Mouse (Mus musculus): ENCODE measurements around the gene 6030468B19Rik. TPM values are rescaled to one million over a fixed set of nuclear protein-coding genes. Genes with fewer than 3 reads are reported as not detected.

The 6030468B19Rik gene
- polyA plus RNA-seq, 1 experiment from 2014 or later = not detected

DNA sequence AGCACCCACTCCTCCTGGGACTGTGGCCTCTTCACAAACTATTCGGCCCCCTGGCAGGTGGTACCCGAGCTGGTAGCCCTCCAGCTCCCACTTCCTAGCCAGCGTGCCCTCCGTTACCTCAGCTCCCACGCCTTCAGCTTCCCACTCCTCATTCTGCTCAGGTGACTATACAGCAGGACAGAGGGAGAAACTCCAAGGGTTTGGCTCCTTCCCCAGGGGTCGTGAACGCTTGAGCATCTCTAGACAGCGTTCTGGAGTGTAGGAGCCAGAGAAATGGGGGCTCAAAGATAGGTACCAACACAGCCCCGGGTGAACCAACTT is 6.1 kb upstream of the 6030468B19Rik start:
- Histone ChIP-seq H3K9me3 (ENCODE audit: control insufficient read depth, low read length) (no peaks in the 10 kb centered on the region), H3K27me3 (ENCODE audit: control insufficient read depth, insufficient read depth, low read length) (no peaks in the 10 kb centered on the region), H3K9ac (replicated peaks; ENCODE audit: low read depth, low read length) (no peak overlapping the region), H3K36me3 (ENCODE audit: control insufficient read depth, insufficient read depth, low read length) (no peaks in the 10 kb centered on the region), H3K4me1 (ENCODE audit: control insufficient read depth, insufficient read depth, low read length) (0 out of 2 replicates have a peak, but pooled peaks cover 3% of the 10 kb centered on the region), H3K27ac (ENCODE audit: low read depth, low read length) (no peak overlapping the region), H3K4me2 (ENCODE audit: low read depth, low read length) (no peak overlapping the region), H3K4me3 (ENCODE audit: low read depth, low read length) (no peak overlapping the region)
- ATAC-seq (ENCODE audit: low read depth) = no peak
- WGBS = 83% methylated on average over 9 of the region's 9 CpGs

GRCm38 (mm10) chr11:117792281-117792888 is 5.1 kb upstream of the 6030468B19Rik start:
- Histone ChIP-seq H3K9ac (replicated peaks; ENCODE audit: low read depth, low read length) (no peak overlapping the region), H3K4me3 (ENCODE audit: low read depth, low read length) (no peak overlapping the region), H3K36me3 (ENCODE audit: control insufficient read depth, insufficient read depth, low read length) (no peaks in the 10 kb centered on the region), H3K9me3 (ENCODE audit: control insufficient read depth, low read length) (no peaks in the 10 kb centered on the region), H3K27me3 (ENCODE audit: control insufficient read depth, insufficient read depth, low read length) (no peaks in the 10 kb centered on the region), H3K4me2 (ENCODE audit: low read depth, low read length) (no peak overlapping the region), H3K27ac (ENCODE audit: low read depth, low read length) (no peak overlapping the region), H3K4me1 (ENCODE audit: control insufficient read depth, insufficient read depth, low read length) (0 out of 2 replicates have a peak, but pooled peaks cover 3% of the 10 kb centered on the region)
- 13% methylated on average over 22 of the region's 22 CpGs for WGBS
- ATAC-seq (ENCODE audit: low read depth) = no peak

- no peak overlapping the region for H3K27ac ChIP-seq (ENCODE audit: low read depth, low read length)
- WGBS = 56% methylated on average over 4 of the region's 4 CpGs
- H3K9me3 ChIP-seq (ENCODE audit: control insufficient read depth, low read length) = no peaks in the 10 kb centered on the region
- no peak overlapping the region for H3K9ac ChIP-seq (replicated peaks; ENCODE audit: low read depth, low read length)
- H3K36me3 ChIP-seq (ENCODE audit: control insufficient read depth, insufficient read depth, low read length) = no peaks in the 10 kb centered on the region
- ATAC-seq (ENCODE audit: low read depth) = no peak
- H3K4me3 ChIP-seq (ENCODE audit: low read depth, low read length) = no peak overlapping the region
- 0 out of 2 replicates have a peak, but pooled peaks cover 3% of the 10 kb centered on the region for H3K4me1 ChIP-seq (ENCODE audit: control insufficient read depth, insufficient read depth, low read length)
- no peaks in the 10 kb centered on the region for H3K27me3 ChIP-seq (ENCODE audit: control insufficient read depth, insufficient read depth, low read length)
- no peak overlapping the region for H3K4me2 ChIP-seq (ENCODE audit: low read depth, low read length)
Observed at GRCm38 (mm10) chr11:117794035-117794551, 3.4 kb upstream of the 6030468B19Rik start.

- no peak overlapping the region for H3K9ac ChIP-seq (replicated peaks; ENCODE audit: low read depth, low read length)
- H3K4me2 ChIP-seq (ENCODE audit: low read depth, low read length) = no peak overlapping the region
- H3K27ac ChIP-seq (ENCODE audit: low read depth, low read length) = no peak overlapping the region
- no peak for ATAC-seq (ENCODE audit: low read depth)
- 41% methylated on average over 5 of the region's 5 CpGs for WGBS
- no peaks in the 10 kb centered on the region for H3K4me1 ChIP-seq (ENCODE audit: control insufficient read depth, insufficient read depth, low read length)
- no peaks in the 10 kb centered on the region for H3K27me3 ChIP-seq (ENCODE audit: control insufficient read depth, insufficient read depth, low read length)
- no peaks in the 10 kb centered on the region for H3K9me3 ChIP-seq (ENCODE audit: control insufficient read depth, low read length)
- no peaks in the 10 kb centered on the region for H3K36me3 ChIP-seq (ENCODE audit: control insufficient read depth, insufficient read depth, low read length)
- no peak overlapping the region for H3K4me3 ChIP-seq (ENCODE audit: low read depth, low read length)
Observed at GRCm38 (mm10) chr11:117796954-117797353, 506 bp upstream of the 6030468B19Rik start.

- no peaks in the 10 kb centered on the region for H3K4me1 ChIP-seq (ENCODE audit: control insufficient read depth, insufficient read depth, low read length)
- no peaks in the 10 kb centered on the region for H3K9me3 ChIP-seq (ENCODE audit: control insufficient read depth, low read length)
- no peak overlapping the region for H3K4me3 ChIP-seq (ENCODE audit: low read depth, low read length)
- no peaks in the 10 kb centered on the region for H3K27me3 ChIP-seq (ENCODE audit: control insufficient read depth, insufficient read depth, low read length)
- H3K36me3 ChIP-seq (ENCODE audit: control insufficient read depth, insufficient read depth, low read length) = no peaks in the 10 kb centered on the region
- no peak overlapping the region for H3K4me2 ChIP-seq (ENCODE audit: low read depth, low read length)
- whole genome bisulfite sequencing = 69% methylated on average over 2 of the region's 2 CpGs
- no peak overlapping the region for H3K9ac ChIP-seq (replicated peaks; ENCODE audit: low read depth, low read length)
- no peak overlapping the region for H3K27ac ChIP-seq (ENCODE audit: low read depth, low read length)
- no peak for ATAC-seq (ENCODE audit: low read depth)
Observed at GRCm38 (mm10) chr11:117798160-117798541, 691 bp downstream of the 6030468B19Rik start.

DNA sequence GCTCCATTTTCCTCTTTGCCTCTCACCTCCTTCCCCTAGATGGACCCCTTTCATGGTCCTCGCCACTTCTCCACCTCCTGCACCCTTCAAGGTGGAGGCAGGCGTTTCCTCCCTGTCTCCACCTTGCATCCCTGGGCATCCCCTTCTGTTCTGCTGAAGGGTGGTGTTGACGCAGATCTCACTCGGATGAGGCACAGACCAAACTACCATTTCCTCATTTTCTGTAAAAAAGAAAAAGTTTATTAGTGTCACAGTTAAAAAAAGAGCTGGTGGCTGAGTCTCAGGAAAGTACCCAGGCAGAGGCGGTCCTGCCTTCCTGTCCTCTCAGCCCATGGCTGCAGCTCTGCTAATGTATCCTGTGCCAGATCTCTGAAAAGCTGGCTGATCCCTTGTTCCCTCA is 1.7 kb downstream of the 6030468B19Rik start:
- Histone ChIP-seq H3K4me1 (ENCODE audit: control insufficient read depth, insufficient read depth, low read length) (no peaks in the 10 kb centered on the region), H3K9ac (replicated peaks; ENCODE audit: low read depth, low read length) (no peak overlapping the region), H3K4me3 (ENCODE audit: low read depth, low read length) (no peak overlapping the region), H3K27ac (ENCODE audit: low read depth, low read length) (no peak overlapping the region), H3K9me3 (ENCODE audit: control insufficient read depth, low read length) (no peaks in the 10 kb centered on the region), H3K36me3 (ENCODE audit: control insufficient read depth, insufficient read depth, low read length) (no peaks in the 10 kb centered on the region), H3K4me2 (ENCODE audit: low read depth, low read length) (no peak overlapping the region), H3K27me3 (ENCODE audit: control insufficient read depth, insufficient read depth, low read length) (no peaks in the 10 kb centered on the region)
- no peak for ATAC-seq (ENCODE audit: low read depth)
- WGBS = 74% methylated on average over 5 of the region's 5 CpGs

DNA sequence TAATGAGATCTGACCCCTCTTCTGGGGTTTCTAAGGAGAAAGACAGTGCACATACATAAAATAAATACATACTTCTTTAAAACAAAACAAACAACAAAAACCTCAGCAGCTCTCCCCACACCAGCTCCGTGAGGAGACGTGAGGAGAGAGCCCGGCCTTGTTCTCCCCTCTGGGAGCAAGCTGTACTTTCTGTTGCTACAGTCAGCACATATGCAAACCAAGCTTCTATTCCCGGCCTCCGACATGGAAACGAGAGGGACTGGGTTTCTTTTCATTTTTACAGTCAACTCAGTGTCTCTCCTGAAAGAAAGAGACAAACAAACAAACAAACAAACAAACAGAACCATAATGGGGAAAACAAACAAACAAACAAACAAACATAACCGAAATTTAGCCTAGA is 2.6 kb downstream of the 6030468B19Rik start:
- no peak overlapping the region for H3K9ac ChIP-seq (replicated peaks; ENCODE audit: low read depth, low read length)
- no peaks in the 10 kb centered on the region for H3K27me3 ChIP-seq (ENCODE audit: control insufficient read depth, insufficient read depth, low read length)
- H3K36me3 ChIP-seq (ENCODE audit: control insufficient read depth, insufficient read depth, low read length) = no peaks in the 10 kb centered on the region
- no peaks in the 10 kb centered on the region for H3K9me3 ChIP-seq (ENCODE audit: control insufficient read depth, low read length)
- H3K4me3 ChIP-seq (ENCODE audit: low read depth, low read length) = no peak overlapping the region
- ATAC-seq (ENCODE audit: low read depth) = no peak
- H3K4me1 ChIP-seq (ENCODE audit: control insufficient read depth, insufficient read depth, low read length) = no peaks in the 10 kb centered on the region
- no peak overlapping the region for H3K4me2 ChIP-seq (ENCODE audit: low read depth, low read length)
- WGBS = 81% methylated on average over 7 of the region's 7 CpGs
- H3K27ac ChIP-seq (ENCODE audit: low read depth, low read length) = no peak overlapping the region

DNA sequence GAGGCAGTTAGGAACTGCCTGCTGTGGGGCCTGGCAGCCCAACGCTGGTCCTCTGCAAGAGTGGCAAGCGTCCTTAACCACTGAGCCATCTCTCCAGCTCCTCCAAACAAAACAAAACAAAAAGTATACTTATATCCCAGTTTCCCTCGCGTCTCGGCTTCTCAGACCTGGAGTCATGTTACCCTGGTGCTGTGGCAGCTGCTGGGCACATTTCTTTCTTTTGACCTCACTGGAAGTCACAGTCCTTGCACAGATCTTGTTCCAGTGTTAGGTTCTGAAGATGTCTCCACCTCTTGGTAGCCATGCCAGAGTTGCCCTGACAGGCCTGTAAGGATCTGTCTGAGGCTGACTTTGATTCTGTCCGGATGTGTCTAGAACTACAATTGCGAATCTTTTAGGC is 4.2 kb downstream of the 6030468B19Rik start:
- Histone ChIP-seq H3K4me3 (ENCODE audit: low read depth, low read length) (no peak overlapping the region), H3K27ac (ENCODE audit: low read depth, low read length) (no peak overlapping the region), H3K9ac (replicated peaks; ENCODE audit: low read depth, low read length) (no peak overlapping the region), H3K36me3 (ENCODE audit: control insufficient read depth, insufficient read depth, low read length) (no peaks in the 10 kb centered on the region), H3K4me1 (ENCODE audit: control insufficient read depth, insufficient read depth, low read length) (no peaks in the 10 kb centered on the region), H3K4me2 (ENCODE audit: low read depth, low read length) (no peak overlapping the region), H3K27me3 (ENCODE audit: control insufficient read depth, insufficient read depth, low read length) (no peaks in the 10 kb centered on the region), H3K9me3 (ENCODE audit: control insufficient read depth, low read length) (no peaks in the 10 kb centered on the region)
- ATAC-seq (ENCODE audit: low read depth) = no peak
- WGBS = 81% methylated on average over 7 of the region's 7 CpGs

GRCm38 (mm10) chr11:117803166-117803688 is 5.8 kb downstream of the 6030468B19Rik start:
- WGBS = 91% methylated on average over 3 of the region's 3 CpGs
- H3K9ac ChIP-seq (replicated peaks; ENCODE audit: low read depth, low read length) = no peak overlapping the region
- no peaks in the 10 kb centered on the region for H3K4me1 ChIP-seq (ENCODE audit: control insufficient read depth, insufficient read depth, low read length)
- H3K9me3 ChIP-seq (ENCODE audit: control insufficient read depth, low read length) = no peaks in the 10 kb centered on the region
- no peaks in the 10 kb centered on the region for H3K27me3 ChIP-seq (ENCODE audit: control insufficient read depth, insufficient read depth, low read length)
- ATAC-seq (ENCODE audit: low read depth) = no peak
- H3K27ac ChIP-seq (ENCODE audit: low read depth, low read length) = no peak overlapping the region
- H3K36me3 ChIP-seq (ENCODE audit: control insufficient read depth, insufficient read depth, low read length) = no peaks in the 10 kb centered on the region
- H3K4me2 ChIP-seq (ENCODE audit: low read depth, low read length) = no peak overlapping the region
- H3K4me3 ChIP-seq (ENCODE audit: low read depth, low read length) = no peak overlapping the region

All from neural tube, embryonic 14.5 days (tissue).